Mouse (Mus musculus) frontal cortex, postnatal 25 days (tissue): ENCODE measurements around the gene Fmo3.

Source experiments
- DNase-seq, 2 experiments: peaks; one replicate each; pipeline ENCODE4 v3.0.0; 2022; ENCODE audit warnings: low spot score in 2 of 2

Gene Fmo3

GRCm38 (mm10) chr1:162931310-162931875 is 52.9 kb downstream of the Fmo3 start:
- no peak for DNase-seq

- DNase-seq = no peak
Measured at GRCm38 (mm10) chr1:162930631-162931030, 53.7 kb downstream of the Fmo3 start.

GRCm38 (mm10) chr1:162929146-162929545 is 55.2 kb downstream of the Fmo3 start:
- no peak for DNase-seq

- no peak for DNase-seq
Measured at GRCm38 (mm10) chr1:162925121-162925520, 59.2 kb downstream of the Fmo3 start.

GRCm38 (mm10) chr1:162916661-162917060 is 67.7 kb downstream of the Fmo3 start:
- no peak for DNase-seq

- DNase-seq = no peak
Measured at GRCm38 (mm10) chr1:162914932-162915556, 69.3 kb downstream of the Fmo3 start.

GRCm38 (mm10) chr1:162912085-162912484 is 72.2 kb downstream of the Fmo3 start:
- no peak for DNase-seq
